Mouse (Mus musculus) midbrain, postnatal 0 days (tissue): ENCODE data around the gene Mettl24. TPM values are rescaled to one million over a fixed set of nuclear protein-coding genes. Genes with fewer than 3 reads are reported as not detected.

Source experiments
- ATAC-seq: fragments of 200-750 bp; cut with Nextera tagmentation; 2 replicates; pipeline ENCODE4 v1.8.0; 2017; ENCODE audit warnings: moderate number of reproducible peaks, mild to moderate bottlenecking, moderate TSS enrichment, moderate library complexity; ENCODE audit not compliant: low FRiP score
- DNase-seq: peaks from one replicate; pipeline ENCODE4 v3.0.0-alpha.2; 2015; ENCODE audit warnings: low spot score
- H3K27ac ChIP-seq: fragments of 300-500 bp; sonication (generic); 2 replicates; pipeline ENCODE4 v1.5.1; 2014; ENCODE audit warnings: low read depth, mild to moderate bottlenecking, low read length, mixed read lengths
- H3K27me3 ChIP-seq: fragments of 300-500 bp; sonication (generic); 2 replicates; pipeline ENCODE4 v1.6.1; 2014; ENCODE audit warnings: low read length, control low read depth, mixed read lengths; ENCODE audit not compliant: insufficient read depth
- H3K36me3 ChIP-seq: fragments of 300-500 bp; sonication (generic); 2 replicates; pipeline ENCODE4 v1.6.1; 2014; ENCODE audit warnings: low read length, control low read depth, mixed read lengths; ENCODE audit not compliant: insufficient read depth
- H3K4me1 ChIP-seq: fragments of 300-500 bp; sonication (generic); 2 replicates; pipeline ENCODE4 v1.6.1; 2014; ENCODE audit warnings: mild to moderate bottlenecking, control low read depth, antibody characterized with exemption, low read length, mixed read lengths; ENCODE audit not compliant: insufficient read depth
- H3K4me2 ChIP-seq: fragments of 300-500 bp; sonication (generic); 2 replicates; pipeline ENCODE4 v1.6.1; 2014; ENCODE audit warnings: low read depth, mild to moderate bottlenecking, low read length, mixed read lengths; ENCODE audit not compliant: poor library complexity, severe bottlenecking
- H3K4me3 ChIP-seq: fragments of 300-500 bp; sonication (generic); 2 replicates; pipeline ENCODE4 v1.5.1; 2014; ENCODE audit warnings: low read depth, mild to moderate bottlenecking, low read length, moderate library complexity
- H3K9ac ChIP-seq: fragments of 300-500 bp; sonication (generic); replicated peaks from 2 replicates; pipeline ENCODE4 v1.6.1; 2014; ENCODE audit warnings: mild to moderate bottlenecking, low read length, moderate library complexity, mixed read lengths; ENCODE audit not compliant: poor library complexity, severe bottlenecking
- H3K9me3 ChIP-seq: fragments of 300-500 bp; sonication (generic); 2 replicates; pipeline ENCODE4 v1.6.1; 2016; ENCODE audit warnings: low read length, control low read depth
- CTCF ChIP-seq: IDR thresholded peaks from 2 replicates; pipeline ENCODE4 v1.5.1; 2016; ENCODE audit warnings: antibody characterized with exemption, mild to moderate bottlenecking
- WGBS: fragments of 180-500 bp; shearing (Covaris S2); extraction: QIAGEN DNeasy Blood & Tissue Kit; methylation state at CpG from one replicate; pipeline ENCODE4 v1.1.7; 2014; 5-methylcytosine and 5-hydroxymethylcytosine counted together
- polyA plus RNA-seq: library from polyadenylated mRNA; unstranded; fragments of >200 nt; fragmentation: Nextera tagmentation; extraction: Ambion mirVana; gene quantifications from 2 replicates; pipeline ENCODE4 v1.2.1, GENCODE M21; 2015
- total RNA-seq: library from RNA; depleted of rRNA; stranded (reverse); fragments of >200 nt; gene quantifications from 2 replicates; pipeline ENCODE4 v1.2.3, GENCODE M21; 2014

Gene Mettl24
- total and polyA plus RNA-seq, 2 experiments from 2014 or later = 0.98 TPM; not detected in 1

DNA sequence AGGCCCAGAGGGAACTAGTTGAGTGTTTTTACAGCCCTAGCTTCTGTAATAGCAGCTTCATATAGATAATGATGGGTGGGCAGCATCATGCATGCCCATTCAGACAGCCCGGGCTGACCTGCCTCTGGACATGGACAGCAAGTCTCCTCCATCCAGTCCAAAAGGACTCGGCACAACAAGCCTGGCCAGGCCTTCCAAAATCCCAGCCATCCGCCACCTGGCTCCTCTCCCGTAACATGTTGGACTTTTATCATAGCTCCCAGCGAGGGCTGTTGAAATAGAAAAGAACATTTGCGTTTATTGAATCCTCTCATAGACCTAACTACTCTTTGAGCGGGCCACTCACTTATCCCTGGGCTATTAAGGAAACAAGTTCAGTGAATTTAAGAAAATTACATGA is 41.2 kb upstream of the Mettl24 start:
- Histone ChIP-seq H3K4me3 (no peak overlapping the region), H3K27ac (no peak overlapping the region), H3K36me3 (no peaks in the 10 kb centered on the region), H3K4me1 (no peaks in the 10 kb centered on the region), H3K9me3 (no peaks in the 10 kb centered on the region), H3K27me3 (no peaks in the 10 kb centered on the region), H3K4me2 (no peak overlapping the region), H3K9ac (no peak overlapping the region)
- DNase-seq (no peak), ATAC-seq (no peak)
- TF ChIP-seq CTCF = no peak
- 93% methylated on average over 7 of the region's 7 CpGs for WGBS

DNA sequence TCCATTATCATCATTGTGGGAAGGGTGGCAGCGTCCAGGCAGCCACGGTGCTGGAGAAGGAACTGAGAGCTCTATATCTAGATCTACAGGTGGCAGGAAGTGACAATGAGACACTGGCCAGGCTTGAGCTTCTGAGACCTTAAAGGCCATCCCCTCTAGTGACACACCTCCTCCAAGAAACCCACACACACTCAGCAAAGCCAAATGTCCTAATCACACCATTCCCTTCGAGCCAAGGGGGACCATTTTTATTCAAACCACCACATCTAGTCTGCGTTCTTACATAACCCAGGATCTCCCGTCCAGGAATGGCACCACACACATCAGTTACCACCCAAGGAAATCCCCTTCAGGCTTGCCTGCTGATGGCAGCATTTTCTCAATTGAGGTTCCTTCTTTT is 40.0 kb upstream of the Mettl24 start:
- H3K9ac ChIP-seq = no peak overlapping the region
- 87% methylated on average over 5 of the region's 5 CpGs for WGBS
- no peaks in the 10 kb centered on the region for H3K36me3 ChIP-seq
- no peak for TF ChIP-seq CTCF
- no peak overlapping the region for H3K4me2 ChIP-seq
- no peaks in the 10 kb centered on the region for H3K9me3 ChIP-seq
- no peaks in the 10 kb centered on the region; the same call in 1 of the 2 replicates for H3K27me3 ChIP-seq
- no peak overlapping the region for H3K27ac ChIP-seq
- no peak overlapping the region for H3K4me3 ChIP-seq
- no peak for DNase-seq
- no peak for ATAC-seq
- no peaks in the 10 kb centered on the region for H3K4me1 ChIP-seq

DNA sequence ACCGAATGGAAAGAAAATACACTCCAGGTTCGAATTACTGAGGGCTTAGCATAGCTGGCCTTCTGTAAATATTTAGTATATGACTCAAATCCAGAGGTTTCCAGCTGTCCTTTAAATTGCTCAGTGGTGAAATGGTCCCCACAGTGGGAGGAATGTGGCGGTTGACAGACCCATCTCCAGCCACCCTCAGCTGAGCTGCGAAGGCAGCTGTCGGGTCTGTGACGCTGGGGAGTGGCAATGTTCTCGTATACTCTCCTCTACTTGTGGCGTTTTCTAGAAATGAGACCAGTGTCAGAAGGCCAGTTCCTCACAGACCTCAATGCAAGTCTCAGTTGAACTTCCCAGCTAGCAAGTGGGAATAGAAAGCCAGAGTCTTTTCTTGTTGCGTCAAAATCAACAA is 38.6 kb upstream of the Mettl24 start:
- H3K36me3 ChIP-seq = no peaks in the 10 kb centered on the region
- H3K4me2 ChIP-seq = no peak overlapping the region
- TF ChIP-seq CTCF = no peak
- H3K9me3 ChIP-seq = no peaks in the 10 kb centered on the region
- DNase-seq = no peak
- H3K4me3 ChIP-seq = no peak overlapping the region
- H3K4me1 ChIP-seq = no peaks in the 10 kb centered on the region
- H3K27ac ChIP-seq = no peak overlapping the region
- no peak overlapping the region for H3K9ac ChIP-seq
- WGBS = 79% methylated on average over 9 of the region's 9 CpGs
- H3K27me3 ChIP-seq = no peaks in the 10 kb centered on the region; the same call in 1 of the 2 replicates
- ATAC-seq = no peak

DNA sequence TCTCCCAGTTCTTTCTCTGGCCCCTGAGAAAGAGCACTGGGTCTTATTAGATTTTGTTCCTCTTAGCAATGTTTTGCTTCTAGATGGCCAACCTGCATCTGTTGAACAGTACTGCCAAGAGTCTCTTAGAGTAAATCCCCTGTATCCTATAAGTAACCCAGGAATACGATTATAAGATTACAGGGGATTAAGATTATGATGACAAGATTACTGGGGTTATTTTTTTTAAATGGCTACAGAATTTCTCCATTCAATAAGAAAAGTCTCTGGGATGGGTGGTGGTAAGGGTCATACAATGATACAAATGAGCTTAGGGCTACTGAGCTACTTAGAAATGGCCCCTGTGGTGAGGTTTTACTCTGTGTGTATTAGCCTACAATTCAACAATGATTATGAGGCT is 37.7 kb upstream of the Mettl24 start:
- Histone ChIP-seq H3K4me3 (no peak overlapping the region), H3K27ac (no peak overlapping the region), H3K27me3 (no peaks in the 10 kb centered on the region; the same call in 1 of the 2 replicates), H3K9ac (no peak overlapping the region), H3K9me3 (no peaks in the 10 kb centered on the region), H3K4me2 (no peak overlapping the region), H3K36me3 (no peaks in the 10 kb centered on the region), H3K4me1 (no peaks in the 10 kb centered on the region)
- WGBS = 49% methylated on average over 1 of the region's 1 CpGs
- DNase-seq (no peak), ATAC-seq (no peak)
- TF ChIP-seq CTCF = no peak

DNA sequence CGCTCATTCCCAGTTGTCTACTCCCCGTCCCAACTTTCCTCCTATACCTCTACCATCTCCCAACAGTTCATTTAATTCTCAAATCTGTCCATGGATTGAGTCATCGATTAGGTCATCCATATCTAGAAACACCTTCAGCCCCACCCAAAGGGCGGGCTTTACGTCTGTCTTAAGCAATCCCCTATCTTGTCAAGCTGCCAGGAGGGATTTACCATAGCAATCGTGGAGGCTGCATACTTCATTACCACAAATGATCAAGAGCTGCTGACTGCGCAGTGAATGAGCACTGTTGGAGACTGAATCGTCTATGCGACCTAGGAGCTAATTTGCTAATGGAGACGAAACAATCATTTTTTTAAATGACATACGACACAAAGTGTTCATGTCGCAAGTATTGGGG is 34.3 kb upstream of the Mettl24 start:
- DNase-seq = no peak
- 81% methylated on average over 12 of the region's 12 CpGs for WGBS
- no peaks in the 10 kb centered on the region for H3K4me1 ChIP-seq
- no peak overlapping the region for H3K9ac ChIP-seq
- H3K9me3 ChIP-seq = no peaks in the 10 kb centered on the region
- no peaks in the 10 kb centered on the region; the same call in 1 of the 2 replicates for H3K27me3 ChIP-seq
- no peaks in the 10 kb centered on the region for H3K36me3 ChIP-seq
- H3K4me3 ChIP-seq = no peak overlapping the region
- no peak overlapping the region for H3K27ac ChIP-seq
- no peak for TF ChIP-seq CTCF
- ATAC-seq = no peak
- H3K4me2 ChIP-seq = no peak overlapping the region

DNA sequence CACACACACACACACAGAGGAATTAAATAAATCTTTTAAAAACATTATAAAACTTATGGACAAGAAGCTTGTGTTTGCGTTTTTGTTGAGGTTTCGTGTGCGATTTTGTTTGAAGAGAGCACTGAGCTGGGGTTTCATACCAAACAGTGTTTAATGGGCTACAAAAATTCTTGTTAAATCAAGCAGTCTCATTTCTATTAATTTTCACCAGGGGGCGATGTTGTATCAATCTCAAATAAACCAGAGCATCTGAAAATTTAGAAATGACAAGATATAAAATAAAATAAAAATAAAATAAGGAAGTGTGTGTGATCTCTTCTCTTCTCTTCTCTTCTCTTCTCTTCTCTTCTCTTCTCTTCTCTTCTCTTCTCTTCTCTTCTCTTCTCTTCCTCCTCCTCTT is 33.4 kb upstream of the Mettl24 start:
- no peaks in the 10 kb centered on the region for H3K9me3 ChIP-seq
- peak; percentile 57 for DNase-seq
- no peak overlapping the region for H3K4me2 ChIP-seq
- H3K36me3 ChIP-seq = no peaks in the 10 kb centered on the region
- no peak overlapping the region for H3K27ac ChIP-seq
- ATAC-seq = no peak
- no peaks in the 10 kb centered on the region; the same call in 1 of the 2 replicates for H3K27me3 ChIP-seq
- H3K4me3 ChIP-seq = no peak overlapping the region
- H3K4me1 ChIP-seq = no peaks in the 10 kb centered on the region
- 27% methylated on average over 4 of the region's 4 CpGs for WGBS
- peak; percentile 76 for TF ChIP-seq CTCF
- H3K9ac ChIP-seq = no peak overlapping the region
